Mouse (Mus musculus): ENCODE data around the gene Agmat.

- TF ChIP-seq POLR2A (IDR thresholded peaks at IDR 0.05; ENCODE audit: low read depth, low read length) (no peak), CTCF (IDR thresholded peaks at IDR 0.05; ENCODE audit: extremely low read depth, insufficient read length, insufficient replicate concordance, low read depth, low read length) (no peak)
These were observed 25.4 kb downstream of the Agmat start for GRCm38 (mm10) chr4:141771823-141772222.

Data from small intestine, adult 2 months (tissue).